Mouse (Mus musculus) lung, postnatal 10 days (tissue): ENCODE results near the gene Fbxw5.

ENCODE experiments used
- DNase-seq: peaks from one replicate; pipeline ENCODE4 v3.0.0; 2021

Gene Fbxw5

DNA sequence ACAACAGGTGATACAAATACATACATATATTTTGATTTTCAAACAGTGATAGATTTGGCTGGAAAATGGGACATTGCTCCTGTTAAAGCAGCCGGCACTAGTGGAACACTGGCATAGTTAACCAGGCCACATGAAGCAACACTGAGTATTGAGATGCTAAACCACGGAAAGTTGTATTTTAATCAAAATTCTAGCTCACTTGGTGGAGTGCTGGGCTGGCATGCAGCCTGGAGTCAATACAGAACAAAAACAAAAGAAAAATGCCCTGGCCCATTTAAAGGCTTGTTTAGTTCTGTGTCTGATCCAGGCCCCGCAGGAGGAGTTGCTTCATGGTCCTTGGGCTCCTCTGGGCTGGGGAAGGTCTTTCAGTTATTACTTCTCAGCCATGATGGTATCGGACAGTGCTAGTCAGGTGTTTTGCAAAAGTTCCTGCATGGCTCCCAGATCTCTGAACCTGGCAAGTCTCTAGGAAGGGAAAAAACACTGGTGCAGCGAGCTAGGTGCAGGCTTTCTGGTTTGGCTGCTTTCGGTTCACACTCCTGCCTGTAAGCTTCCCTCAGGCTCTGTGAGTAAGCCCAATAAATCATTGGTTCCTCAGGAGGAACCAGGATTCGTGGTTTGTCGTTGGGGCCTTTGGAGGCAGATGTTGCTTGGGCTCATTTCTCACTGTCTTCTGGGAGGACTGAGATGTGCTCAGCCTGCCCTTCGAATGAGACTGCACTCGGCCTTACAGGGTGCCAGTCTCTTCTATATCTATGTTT, 20.8 kb upstream of the Fbxw5 start:
- no peak for DNase-seq

DNA sequence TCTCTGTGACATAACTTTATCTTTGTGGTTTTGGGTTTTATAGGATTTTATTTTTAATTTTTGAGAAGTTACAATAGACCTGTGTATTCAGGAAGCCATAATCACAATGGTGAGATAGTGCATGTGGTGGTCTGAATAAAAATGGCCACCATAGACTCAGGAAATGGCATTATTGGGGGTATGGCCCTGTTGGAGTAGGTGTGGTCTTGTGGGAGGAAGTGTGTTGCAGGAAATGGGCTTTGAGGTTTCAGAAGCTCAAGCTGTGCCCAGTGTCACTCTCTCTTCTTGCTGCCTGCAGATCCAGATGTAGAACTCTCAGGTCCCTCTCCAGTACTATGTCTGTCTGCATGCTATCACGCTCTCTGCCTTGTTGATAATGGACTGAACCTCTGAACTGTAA, 20.0 kb upstream of the Fbxw5 start:
- DNase-seq = no peak

DNA sequence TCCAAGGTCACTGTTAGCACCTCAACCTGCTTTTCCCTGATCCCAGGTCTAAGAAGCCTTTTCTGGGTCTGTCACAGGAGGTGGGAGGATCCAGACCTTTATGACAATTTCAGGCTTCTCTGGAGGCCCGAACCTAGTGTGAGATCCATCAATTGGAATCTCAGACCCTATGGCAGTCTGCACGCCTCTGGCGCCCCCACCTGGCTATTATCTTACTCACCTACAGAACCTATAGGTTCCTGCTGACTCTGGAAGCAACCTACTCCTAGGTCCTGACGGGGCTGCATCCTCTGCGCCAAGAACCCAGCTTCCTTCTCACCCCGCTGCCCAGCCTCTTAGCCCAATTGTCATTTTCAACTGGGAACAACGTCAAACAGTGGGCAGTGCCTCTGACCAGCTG, 17.6 kb upstream of the Fbxw5 start:
- DNase-seq = no peak

DNA sequence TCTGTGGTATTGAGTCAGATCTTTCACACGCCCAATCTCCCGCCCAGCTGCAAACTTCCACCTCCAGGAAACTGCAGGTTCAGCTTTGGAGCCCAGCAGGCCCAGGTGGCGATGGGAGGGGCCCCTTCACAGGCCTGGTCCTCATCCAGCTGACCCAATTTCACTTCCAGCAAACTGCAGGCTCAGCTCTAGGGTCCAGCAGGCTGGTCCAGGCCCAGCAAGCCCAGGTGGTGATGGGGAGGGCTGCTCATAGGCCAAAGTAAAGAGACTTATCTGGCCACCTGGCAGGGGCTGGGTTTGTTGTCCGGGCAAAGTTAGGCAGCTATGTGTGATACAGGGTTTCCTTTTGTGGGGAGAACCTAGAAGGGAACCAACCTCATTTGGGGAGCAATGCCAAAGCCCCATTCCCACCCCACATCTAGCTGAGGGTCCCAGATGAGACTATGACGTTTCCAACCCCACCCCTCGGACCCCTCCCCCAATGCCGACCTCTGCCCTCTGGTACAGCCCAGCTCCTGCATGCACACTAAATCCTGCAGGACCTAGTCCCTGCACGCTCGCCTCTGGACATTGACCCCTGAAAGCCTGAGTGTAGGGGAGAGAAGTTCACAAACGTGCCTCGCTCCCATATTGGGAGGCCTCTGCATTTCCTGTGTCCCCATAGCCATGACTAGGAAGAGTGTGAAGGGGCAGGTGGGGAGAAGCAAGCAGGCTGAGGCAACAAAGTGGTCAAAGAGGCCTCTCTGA, 15.5 kb upstream of the Fbxw5 start:
- DNase-seq = no peak

GRCm38 (mm10) chr2:25487965-25488670, 12.4 kb upstream of the Fbxw5 start:
- no peak for DNase-seq

DNA sequence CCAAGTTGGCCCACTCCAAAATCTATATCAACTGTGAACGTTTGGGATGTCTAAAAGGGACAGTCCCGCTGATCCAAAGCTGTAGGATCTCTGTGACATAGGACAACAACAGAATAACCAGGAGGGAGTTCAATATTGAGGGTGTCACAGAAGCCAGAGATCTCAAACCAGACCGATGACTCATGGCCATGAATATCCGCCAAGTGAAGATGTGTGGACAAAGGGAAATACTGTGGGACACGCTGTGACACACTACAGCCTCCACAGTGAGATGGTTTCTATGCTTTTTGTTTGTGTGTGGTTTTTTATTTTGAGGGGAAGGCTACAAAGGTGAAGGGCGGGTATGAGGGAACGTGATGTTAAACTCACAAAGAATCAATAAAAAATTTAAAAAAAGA, 11.9 kb upstream of the Fbxw5 start:
- DNase-seq = no peak

DNA sequence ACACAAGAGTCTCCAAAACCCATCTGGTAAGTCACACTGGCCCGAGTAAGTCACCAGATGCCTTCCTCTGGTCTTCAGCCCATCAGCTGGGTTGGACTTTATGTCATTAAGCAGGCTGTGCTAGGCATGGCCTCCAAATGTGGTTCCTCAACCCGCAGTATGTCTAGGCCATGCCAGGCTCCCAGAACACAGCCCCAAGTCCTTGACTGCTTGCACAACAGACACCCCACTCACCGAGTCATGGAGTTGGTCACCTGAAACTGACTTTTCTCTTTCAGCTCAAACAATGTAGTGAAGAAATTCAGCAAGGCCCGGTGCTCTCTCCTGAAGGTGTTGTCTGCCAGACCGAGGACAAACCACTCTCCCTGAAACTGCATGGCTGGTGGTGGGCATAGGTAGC, 7.6 kb upstream of the Fbxw5 start:
- no peak for DNase-seq

DNA sequence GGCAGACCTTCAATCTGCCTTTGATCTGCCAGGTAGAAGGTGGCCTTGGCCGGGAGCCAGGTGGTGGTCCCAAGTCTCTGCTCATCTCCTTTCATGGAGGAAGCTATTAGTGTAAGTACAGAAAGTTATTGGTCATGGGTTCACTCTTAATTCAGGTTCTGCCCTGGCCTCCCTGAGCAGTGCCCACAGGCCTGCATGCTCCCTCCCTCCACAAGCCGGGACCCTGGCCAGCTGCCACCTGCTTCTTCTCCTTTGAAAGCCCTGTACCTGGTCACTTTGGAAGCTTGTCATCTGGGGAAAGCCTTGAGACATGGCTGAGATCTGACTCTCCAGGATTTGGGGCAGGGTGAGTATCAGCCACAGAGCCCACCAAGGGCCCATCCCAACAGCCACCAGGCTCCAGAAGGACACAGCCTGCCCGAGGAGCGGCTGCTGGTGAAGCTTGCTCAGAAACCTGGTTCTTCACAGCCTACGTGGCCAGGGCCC, 7.0 kb upstream of the Fbxw5 start, which contains the start of gene Lcn12:
Lcn12 (minus strand) TSS at position 436 of the 486 bp plus-strand sequence.
- DNase-seq = no peak

GRCm38 (mm10) chr2:25496462-25496861, 4.1 kb upstream of the Fbxw5 start:
- DNase-seq = peak; percentile 41

DNA sequence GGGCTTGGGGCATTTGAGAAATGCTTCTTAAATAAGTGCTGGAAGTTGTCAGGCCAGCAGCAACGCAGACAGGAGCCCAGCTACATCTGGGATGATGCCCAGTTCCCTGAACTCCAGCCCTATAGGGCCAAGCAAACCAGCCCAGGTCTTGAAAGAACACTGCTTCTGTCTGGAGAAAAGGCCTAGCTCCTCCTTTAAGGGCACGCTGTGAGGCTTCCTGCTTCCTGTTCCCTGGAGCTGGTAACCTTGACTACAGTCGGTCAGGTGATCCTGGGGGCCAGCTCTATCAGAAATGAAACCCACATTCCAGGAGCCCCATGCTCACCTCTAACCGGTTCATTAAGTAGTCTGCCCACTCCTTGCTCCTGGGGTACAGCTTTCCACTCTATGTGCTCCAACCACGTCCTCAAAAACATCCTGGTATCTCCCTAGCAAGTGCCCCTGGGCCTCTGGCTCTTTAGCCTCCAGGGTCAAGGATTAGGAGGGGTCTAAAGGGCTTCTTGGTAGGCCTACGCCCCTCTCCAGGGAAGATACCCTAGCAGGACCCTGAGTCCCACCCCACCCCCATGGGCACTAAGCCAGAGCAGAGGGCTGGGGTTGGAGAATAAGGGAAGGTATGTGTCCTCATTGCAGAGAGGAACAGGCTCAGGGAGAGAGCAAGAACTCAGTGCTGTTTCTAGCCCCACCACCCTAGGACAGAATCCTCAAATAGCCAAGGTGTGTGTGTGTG, 2.5 kb upstream of the Fbxw5 start:
- DNase-seq = peak; percentile 25

GRCm38 (mm10) chr2:25498622-25499478, 1.7 kb upstream of the Fbxw5 start:
- DNase-seq = no peak

DNA sequence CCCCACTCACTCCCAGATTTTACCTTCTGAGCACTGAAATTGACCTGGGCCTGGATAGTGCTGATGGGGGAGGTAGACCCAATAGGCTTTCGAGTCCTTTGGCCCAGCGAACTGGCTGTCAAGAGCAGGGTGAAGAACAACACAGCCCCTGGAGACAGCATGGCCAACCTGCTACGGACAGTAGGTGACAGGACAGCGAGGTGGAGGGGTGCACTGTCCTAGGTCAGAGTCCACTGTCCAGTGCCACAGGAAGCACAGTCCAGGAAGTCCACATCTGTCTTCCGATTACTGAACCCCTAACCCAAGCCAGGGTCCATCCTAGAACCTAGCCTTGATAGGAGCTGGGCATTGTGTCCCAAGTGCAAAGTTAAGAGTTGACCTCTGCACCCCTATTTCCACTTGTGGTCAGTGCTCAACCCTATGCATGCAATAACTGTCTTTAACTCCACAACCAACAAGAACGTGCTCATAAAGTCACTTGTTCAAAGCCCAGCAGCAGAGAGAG, 427 bp upstream of the Fbxw5 start:
- no peak for DNase-seq

DNA sequence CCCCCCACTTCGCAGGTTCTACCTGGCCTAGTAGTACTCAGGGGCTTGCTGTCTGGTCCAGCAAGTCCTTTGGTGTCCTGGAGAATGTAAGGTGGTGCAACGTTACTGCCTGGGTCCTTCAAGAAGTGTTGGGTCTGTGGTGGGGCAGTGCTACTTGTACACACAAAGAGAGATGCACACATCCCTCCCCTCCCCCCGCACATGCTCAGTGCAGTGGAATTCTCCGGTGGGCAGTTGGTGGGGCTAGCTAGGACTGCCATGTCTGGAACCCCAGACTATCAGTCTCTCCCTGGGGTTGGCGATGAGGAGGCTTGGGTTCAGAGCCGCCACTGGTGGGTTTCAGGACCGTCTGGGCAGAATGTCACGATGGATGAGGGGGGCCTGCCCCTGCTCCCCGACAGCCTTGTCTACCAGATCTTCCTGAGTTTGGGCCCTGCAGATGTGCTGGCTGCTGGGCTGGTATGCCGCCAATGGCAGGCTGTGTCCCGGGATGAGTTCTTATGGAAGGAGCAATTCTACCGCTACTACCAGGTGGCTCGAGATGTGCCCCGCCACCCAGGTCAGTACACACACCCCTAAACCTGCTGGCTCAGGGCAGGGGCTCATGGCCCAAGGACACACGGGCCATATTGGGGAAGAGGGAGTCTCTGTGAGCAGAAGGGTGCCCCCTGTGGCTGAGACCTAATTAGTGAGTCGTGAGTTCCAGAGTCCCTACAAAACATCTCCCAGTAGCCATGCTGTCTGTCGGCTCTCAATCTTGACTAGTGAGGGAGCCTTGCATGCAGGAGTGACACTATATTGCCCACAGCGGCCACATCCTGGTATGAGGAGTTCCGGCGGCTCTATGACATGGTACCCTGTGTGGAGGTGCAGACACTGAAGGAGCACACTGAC, 1.3 kb downstream of the Fbxw5 start, which contains the start of gene C8g:
C8g (minus strand) TSS at position 127 of the 894 bp plus-strand sequence.
- no peak for DNase-seq

DNA sequence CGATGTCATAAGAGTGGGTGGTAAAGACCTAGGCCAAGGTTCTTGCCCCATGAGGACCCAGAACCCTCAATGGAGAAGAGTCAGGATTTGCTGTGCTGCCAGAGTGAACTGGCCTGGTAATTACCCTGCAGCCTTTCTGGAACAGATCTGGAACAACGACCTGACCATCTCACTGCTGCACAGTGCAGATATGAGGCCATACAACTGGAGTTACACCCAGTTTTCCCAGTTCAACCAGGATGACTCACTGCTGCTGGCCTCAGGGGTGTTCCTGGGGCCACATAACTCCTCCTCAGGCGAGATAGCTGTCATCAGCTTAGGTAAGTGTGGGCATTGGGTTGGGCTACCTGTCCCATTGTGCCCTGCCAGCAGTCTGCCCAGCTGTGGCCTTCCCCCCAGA, 2.2 kb downstream of the Fbxw5 start:
- DNase-seq = no peak

DNA sequence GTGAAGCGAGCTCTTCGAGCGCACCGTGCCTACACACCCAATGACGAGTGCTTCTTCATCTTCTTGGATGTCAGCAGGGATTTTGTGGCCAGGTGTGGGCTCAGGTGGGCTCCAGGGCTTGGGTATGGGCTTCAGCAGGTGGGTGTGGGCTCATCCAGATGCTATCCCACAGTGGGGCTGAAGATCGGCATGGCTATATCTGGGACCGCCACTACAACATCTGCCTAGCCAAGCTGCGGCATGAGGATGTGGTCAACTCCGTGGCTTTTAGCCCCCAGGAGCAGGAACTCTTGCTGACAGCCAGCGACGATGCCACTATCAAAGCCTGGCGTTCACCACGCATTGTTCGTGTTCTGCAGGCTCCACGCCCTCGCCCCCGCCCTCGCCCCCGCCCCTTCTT, 4.0 kb downstream of the Fbxw5 start:
- DNase-seq = no peak

- no peak for DNase-seq
These were observed 4.5 kb downstream of the Fbxw5 start for GRCm38 (mm10) chr2:25505000-25505399.

DNA sequence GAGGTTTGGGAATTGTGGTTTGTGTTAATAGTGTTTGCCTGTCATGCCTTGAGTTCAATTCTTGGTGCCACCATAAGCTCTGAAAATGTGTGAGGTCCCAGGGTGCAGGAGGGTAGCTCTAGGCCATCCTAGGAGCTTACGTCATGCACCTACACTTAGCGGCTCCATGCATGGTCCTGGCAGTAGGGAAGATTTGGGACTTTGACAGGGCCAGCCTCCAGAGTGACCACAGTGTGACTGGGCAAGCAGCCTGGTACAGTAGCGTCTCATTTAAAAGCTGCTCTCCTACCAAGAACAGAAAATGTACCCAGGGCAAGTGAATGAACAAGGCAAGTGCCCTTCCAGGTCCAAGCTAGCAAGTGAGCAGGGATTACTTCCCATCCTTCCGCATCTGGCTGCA, 5.3 kb downstream of the Fbxw5 start:
- no peak for DNase-seq

DNA sequence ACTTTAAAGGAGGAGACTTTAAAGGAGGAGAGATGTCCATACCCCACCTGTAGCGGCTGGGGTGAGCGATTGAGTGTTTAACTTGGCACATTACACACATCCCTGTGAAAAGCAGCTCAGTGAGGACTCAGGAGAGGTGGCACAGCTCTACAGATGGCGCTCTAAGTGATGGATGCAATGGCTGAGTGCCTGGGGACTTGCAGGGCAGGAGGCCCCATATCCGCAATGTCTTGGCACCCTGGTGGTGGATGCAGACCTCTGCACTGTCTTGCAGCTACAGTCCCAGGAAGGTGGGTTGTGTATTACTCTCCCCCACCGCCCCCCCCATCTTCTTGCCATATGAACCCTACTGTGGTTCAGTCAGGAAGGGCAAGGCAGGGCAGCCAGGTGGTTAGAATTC, 6.4 kb downstream of the Fbxw5 start:
- peak; percentile 54 for DNase-seq

- DNase-seq = no peak
These were observed 9.4 kb downstream of the Fbxw5 start for GRCm38 (mm10) chr2:25509912-25510311.

GRCm38 (mm10) chr2:25526510-25527302, 26.2 kb downstream of the Fbxw5 start:
- DNase-seq = no peak
